Comparison of ENCODE assay signal across 11 mouse cellular contexts in the genomic region with DNA sequence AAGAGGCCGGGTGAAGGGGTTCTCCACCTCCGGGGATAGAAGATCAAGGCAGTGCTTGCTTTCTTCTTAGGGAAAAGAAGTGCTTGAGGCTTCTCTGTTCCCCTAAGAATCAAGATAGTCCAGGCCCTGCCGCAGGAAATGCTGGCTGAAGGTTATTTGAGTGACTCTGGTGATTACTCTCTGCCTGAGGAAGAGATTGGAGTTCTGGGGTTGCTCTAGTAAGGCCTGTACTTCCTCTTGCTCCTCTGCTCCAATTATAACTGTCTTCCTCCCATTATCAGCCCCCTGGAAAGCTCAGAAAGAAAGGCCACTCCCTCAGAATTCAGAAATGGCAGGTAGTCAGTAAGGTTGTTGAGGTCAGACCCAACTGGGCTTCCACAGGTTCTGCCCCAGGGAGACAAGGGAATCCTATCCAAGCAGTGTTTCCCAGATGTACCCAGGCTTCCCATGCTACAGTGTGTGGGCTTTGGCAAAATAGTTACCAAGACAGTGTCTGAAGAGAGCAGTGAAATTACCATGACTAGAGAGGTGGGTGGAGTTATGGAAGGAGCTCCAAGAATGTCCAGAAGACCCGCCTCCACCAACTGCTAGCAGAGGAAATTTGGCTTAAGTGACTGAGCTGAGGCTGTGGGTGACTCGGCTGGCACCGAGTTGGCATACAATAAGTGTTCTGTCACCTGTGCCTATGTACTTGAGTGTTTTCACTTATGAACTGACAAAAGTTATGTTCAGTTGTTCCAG. TPM values are rescaled to one million over a fixed set of nuclear protein-coding genes. Genes with fewer than 3 reads are reported as not detected.
A peak's percentile ranks its signal among the peaks of the same experiment; 100 is the strongest.
DNase-seq lines count a peak whose midpoint lies in the region; ATAC-seq and TF ChIP-seq lines count a peak whose summit lies in the region.
"Had no signal": no experiment of that assay in that cellular context is flagged by ENCODE, and none has a peak within 500 bp of the region (broad histone marks: within the 10 kb centered on the region; RNA-seq: fewer than 3 reads in every experiment).

No protein-coding gene starts in this region.

- WGBS in liver, embryonic 15.5 days (ENCODE audit: insufficient replicate concordance): 40% methylated on average over 6 of the region's 6 CpGs

- no peak overlapping the region; the same call in 1 of the 2 replicates for H3K9ac ChIP-seq in ES-E14 (ENCODE audit: insufficient read depth, low read depth, low read length, poor library complexity, severe bottlenecking)
- H3K9ac ChIP-seq in liver, embryonic 15.5 days: no peak overlapping the region
- H3K9ac ChIP-seq: forebrain, postnatal 0 days had no signal

- peak overlapping the region; percentile 22; the same call in 1 of the 2 replicates for H3K27ac ChIP-seq in ES-E14 (ENCODE audit: insufficient read depth, low read depth, low read length, poor library complexity, severe bottlenecking)
- H3K27ac ChIP-seq in liver, embryonic 15.5 days (replicated peaks): 0 out of 2 replicates have a peak overlapping the region, but pooled peaks have one; percentile 48

- DNase-seq in kidney, adult 11 months: peak; percentile 6
- no peak for DNase-seq in kidney, adult 9 months
- no peak for DNase-seq in ES-E14 (ENCODE audit: low read depth, low spot score)
- DNase-seq in brain, adult 2 months (ENCODE audit: low read depth, low spot score): peak; percentile 51
- no peak for DNase-seq in c-Kit-positive CD71-positive TER-119-positive erythroid progenitor cells, embryonic 14.5 days (ENCODE audit: low spot score)
- no peak for DNase-seq in neural tube, embryonic 10.5 days (ENCODE audit: extremely low spot score, low spot score)
- no peak for DNase-seq in spleen, postnatal 36 days (ENCODE audit: low spot score in 2 of 2)
- DNase-seq: cerebellum, adult 9-11 months; forebrain, postnatal 0 days; thymus, adult 2 months had no signal

- H3K4me3 ChIP-seq in ES-E14 (ENCODE audit: insufficient read depth in 1 of 2, low read depth in 1 of 2, low read length in 2 of 2, poor library complexity in 1 of 2, severe bottlenecking in 1 of 2): no peak overlapping the region
- no peak overlapping the region for H3K4me3 ChIP-seq in liver, embryonic 15.5 days (replicated peaks)

- in situ Hi-C loops in ES-E14 (cut with MboI; ENCODE audit: low sequenced_read_pairs in 2 of 2, unreplicated experiment in 2 of 2): loop anchor here in 1 of 2 experiments (25.0 kb wide), 1 partner anchor 1227 kb away; no protein-coding TSS in a partner anchor

- H3K9me3 ChIP-seq in ES-E14 (ENCODE audit: control insufficient read depth, insufficient read depth, low read depth, low read length): no peaks in the 10 kb centered on the region
- H3K9me3 ChIP-seq in liver, embryonic 15.5 days (replicated peaks): no peaks in the 10 kb centered on the region

- H3K4me1 ChIP-seq in ES-E14 (ENCODE audit: control insufficient read depth in 2 of 2, insufficient read depth in 2 of 2, low read length in 2 of 2, poor library complexity in 1 of 2): peaks cover 0 to 4% of the 10 kb centered on the region in 2 experiments; a peak in 2 of 4 replicates
- H3K4me1 ChIP-seq in liver, embryonic 15.5 days (replicated peaks): peaks cover 31% of the 10 kb centered on the region

- H3K36me3 ChIP-seq in ES-E14 (ENCODE audit: control insufficient read depth, insufficient read depth, low read length, poor library complexity, severe bottlenecking): no peaks in the 10 kb centered on the region
- no peaks in the 10 kb centered on the region for H3K36me3 ChIP-seq in liver, embryonic 15.5 days (replicated peaks)

- 0 out of 2 replicates have a peak overlapping the region, but pooled peaks have one; percentile 35 for H3K4me2 ChIP-seq in liver, embryonic 15.5 days

- H3K27me3 ChIP-seq in liver, embryonic 15.5 days: no peaks in the 10 kb centered on the region

- no peak for ATAC-seq in liver, embryonic 15.5 days (ENCODE audit: insufficient read depth)
- ATAC-seq: forebrain, postnatal 0 days had no signal

TF ChIP-seq in ES-E14, 5 proteins besides CTCF, POLR2A, EP300 and RAD21:
- TF ChIP-seq ZNF384 (IDR thresholded peaks at IDR 0.05; ENCODE audit: low read depth, low read length): no peak
- no peak for TF ChIP-seq ZC3H11A (IDR thresholded peaks at IDR 0.05; ENCODE audit: borderline replicate concordance, low read depth, low read length)
- TF ChIP-seq HCFC1 (IDR thresholded peaks at IDR 0.05; ENCODE audit: borderline replicate concordance, insufficient read depth, low read length): no peak
- TF ChIP-seq CHD2 (IDR thresholded peaks at IDR 0.05; ENCODE audit: low read depth, low read length): no peak
- no peak for TF ChIP-seq MAFK (IDR thresholded peaks at IDR 0.05; ENCODE audit: insufficient read depth, low read depth, low read length)

RNA-seq across cellular contexts. Expression of a gene that starts 39.2 kb away (rescaled TPM):
- 25.3 and 43.1 TPM in 2 replicates for total RNA-seq in ES-E14 (2012; rRNA removed)
- polyA plus RNA-seq in liver, embryonic 15.5 days (2015; fragmentation: Nextera tagmentation; extraction: Ambion mirVana): 53.3 and 53.9 TPM in 2 replicates

Comparison
In these comparisons a context has a peak if more than half of its experiments do, and no peak if none do; other contexts are left out.
1. DNase-seq: peak in kidney, adult 11 months (single experiment) and brain, adult 2 months (single experiment); none in kidney, adult 9 months (single experiment), ES-E14 (single experiment), c-Kit-positive CD71-positive TER-119-positive erythroid progenitor cells, embryonic 14.5 days (single experiment), neural tube, embryonic 10.5 days (single experiment) and spleen, postnatal 36 days (0 of 2).